Mouse (Mus musculus) lung, embryonic 14.5 days (tissue): ENCODE results near the gene Ccdc6. TPM values are rescaled to one million over a fixed set of nuclear protein-coding genes. Genes with fewer than 3 reads are reported as not detected.

Experiments used
- ATAC-seq: fragments of 200-750 bp; cut with Nextera tagmentation; 2 replicates; pipeline ENCODE4 v1.8.0; 2017; ENCODE audit warnings: mild to moderate bottlenecking, moderate TSS enrichment, moderate library complexity; ENCODE audit not compliant: insufficient read depth
- DNase-seq: peaks from one replicate; pipeline ENCODE4 v3.0.0-alpha.2; 2015
- H3K27ac ChIP-seq: fragments of 300-500 bp; sonication (generic); 2 replicates; pipeline ENCODE4 v1.5.1; 2014; ENCODE audit warnings: low read depth, mild to moderate bottlenecking, moderate library complexity
- H3K27me3 ChIP-seq: fragments of 300-500 bp; sonication (generic); 2 replicates; pipeline ENCODE4 v1.6.1; 2014; ENCODE audit warnings: low read length, control low read depth; ENCODE audit not compliant: insufficient read depth
- H3K36me3 ChIP-seq: fragments of 300-500 bp; sonication (generic); 2 replicates; pipeline ENCODE4 v1.6.1; 2014; ENCODE audit warnings: control low read depth; ENCODE audit not compliant: insufficient read depth
- H3K4me1 ChIP-seq: fragments of 300-500 bp; sonication (generic); 2 replicates; pipeline ENCODE4 v1.6.1; 2014; ENCODE audit warnings: antibody characterized with exemption, control low read depth; ENCODE audit not compliant: insufficient read depth
- H3K4me2 ChIP-seq: fragments of 300-500 bp; sonication (generic); 2 replicates; pipeline ENCODE4 v1.6.1; 2014; ENCODE audit warnings: mild to moderate bottlenecking
- H3K4me3 ChIP-seq: fragments of 300-500 bp; sonication (generic); 2 replicates; pipeline ENCODE4 v1.5.1; 2014; ENCODE audit warnings: low read depth, low read length
- H3K9ac ChIP-seq: fragments of 300-500 bp; sonication (generic); 2 replicates; pipeline ENCODE4 v1.6.1; 2014
- H3K9me3 ChIP-seq: fragments of 300-500 bp; sonication (generic); 2 replicates; pipeline ENCODE4 v1.6.1; 2016; ENCODE audit warnings: low read depth, low read length, control low read depth
- CTCF ChIP-seq: IDR thresholded peaks from 2 replicates; pipeline ENCODE4 v1.5.1; 2016; ENCODE audit warnings: antibody characterized with exemption, low read depth
- WGBS: fragments of 180-500 bp; shearing (Covaris S2); extraction: QIAGEN DNeasy Blood & Tissue Kit; methylation state at CpG from one replicate; pipeline ENCODE4 v1.1.7; 2014; 5-methylcytosine and 5-hydroxymethylcytosine counted together
- polyA plus RNA-seq: library from polyadenylated mRNA; unstranded; fragments of >200 nt; fragmentation: Nextera tagmentation; extraction: Ambion mirVana; gene quantifications from 2 replicates; pipeline ENCODE4 v1.2.1, GENCODE M21; 2014

Ccdc6 gene
- polyA plus RNA-seq, 1 experiment from 2014 or later = 21.9 TPM

DNA sequence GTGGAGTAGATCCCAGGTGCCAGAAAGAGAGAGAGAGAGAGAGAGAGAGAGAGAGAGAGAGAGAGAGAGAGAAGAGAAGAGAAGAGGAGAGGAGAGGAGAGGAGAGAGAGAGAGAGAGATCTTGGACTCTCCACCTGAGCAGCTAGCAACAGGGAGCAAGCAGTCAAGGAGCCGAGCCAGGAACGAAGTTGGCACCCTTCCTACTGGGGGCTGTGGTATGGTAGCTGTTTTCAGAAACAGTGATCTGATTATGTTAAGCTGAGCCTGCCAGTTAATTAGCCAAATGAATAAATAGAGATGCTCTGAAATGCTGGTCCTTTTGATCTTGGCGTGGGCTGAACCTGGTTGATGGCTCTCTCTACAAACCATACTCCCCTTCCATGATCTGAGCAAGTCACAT lies 31.7 kb upstream of the Ccdc6 start:
- no peak for ATAC-seq
- H3K9me3 ChIP-seq = no peaks in the 10 kb centered on the region
- H3K4me1 ChIP-seq = no peaks in the 10 kb centered on the region
- TF ChIP-seq CTCF = no peak
- H3K27me3 ChIP-seq = no peaks in the 10 kb centered on the region
- no peak overlapping the region for H3K27ac ChIP-seq
- H3K4me2 ChIP-seq = no peak overlapping the region
- no peaks in the 10 kb centered on the region for H3K36me3 ChIP-seq
- WGBS = 85% methylated on average over 3 of the region's 3 CpGs
- H3K9ac ChIP-seq = no peak overlapping the region
- H3K4me3 ChIP-seq = no peak overlapping the region
- DNase-seq = no peak

DNA sequence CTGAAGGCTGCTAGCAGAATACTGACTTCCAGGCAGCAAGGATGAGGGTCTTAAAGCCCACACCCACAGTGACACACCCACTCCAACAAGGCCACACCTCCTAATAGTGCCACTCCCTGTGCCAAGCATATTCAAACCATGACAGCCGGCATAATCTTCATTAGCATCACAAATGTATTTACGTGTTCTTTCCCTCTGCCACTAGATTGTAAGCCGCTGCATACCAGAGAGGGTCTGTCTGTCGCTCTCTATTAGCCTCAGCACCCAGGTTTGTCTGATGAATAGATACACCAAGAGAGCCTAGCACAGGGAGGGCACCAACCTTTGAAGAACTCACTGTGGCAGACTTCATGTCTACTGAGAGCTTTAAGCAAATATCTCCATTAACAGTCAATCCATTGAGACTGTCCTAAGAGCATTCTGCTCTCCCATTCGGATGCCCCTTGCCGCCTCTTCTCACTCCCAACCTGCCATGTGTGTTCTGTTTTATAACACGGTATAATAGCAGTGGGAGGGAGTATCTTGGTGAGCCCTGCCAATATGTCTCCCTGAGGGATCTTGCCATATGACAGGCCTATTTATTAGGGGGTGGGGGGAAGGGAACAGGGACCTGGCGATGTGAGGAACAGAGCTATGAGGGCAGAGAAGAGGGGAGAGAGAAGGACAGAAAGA lies 30.3 kb upstream of the Ccdc6 start:
- TF ChIP-seq CTCF = no peak
- Histone ChIP-seq H3K4me3 (no peak overlapping the region), H3K27me3 (no peaks in the 10 kb centered on the region), H3K36me3 (no peaks in the 10 kb centered on the region), H3K9me3 (no peaks in the 10 kb centered on the region), H3K4me2 (no peak overlapping the region), H3K9ac (no peak overlapping the region), H3K4me1 (no peaks in the 10 kb centered on the region), H3K27ac (no peak overlapping the region)
- DNase-seq (no peak), ATAC-seq (no peak)
- WGBS = 54% methylated on average over 8 of the region's 8 CpGs

DNA sequence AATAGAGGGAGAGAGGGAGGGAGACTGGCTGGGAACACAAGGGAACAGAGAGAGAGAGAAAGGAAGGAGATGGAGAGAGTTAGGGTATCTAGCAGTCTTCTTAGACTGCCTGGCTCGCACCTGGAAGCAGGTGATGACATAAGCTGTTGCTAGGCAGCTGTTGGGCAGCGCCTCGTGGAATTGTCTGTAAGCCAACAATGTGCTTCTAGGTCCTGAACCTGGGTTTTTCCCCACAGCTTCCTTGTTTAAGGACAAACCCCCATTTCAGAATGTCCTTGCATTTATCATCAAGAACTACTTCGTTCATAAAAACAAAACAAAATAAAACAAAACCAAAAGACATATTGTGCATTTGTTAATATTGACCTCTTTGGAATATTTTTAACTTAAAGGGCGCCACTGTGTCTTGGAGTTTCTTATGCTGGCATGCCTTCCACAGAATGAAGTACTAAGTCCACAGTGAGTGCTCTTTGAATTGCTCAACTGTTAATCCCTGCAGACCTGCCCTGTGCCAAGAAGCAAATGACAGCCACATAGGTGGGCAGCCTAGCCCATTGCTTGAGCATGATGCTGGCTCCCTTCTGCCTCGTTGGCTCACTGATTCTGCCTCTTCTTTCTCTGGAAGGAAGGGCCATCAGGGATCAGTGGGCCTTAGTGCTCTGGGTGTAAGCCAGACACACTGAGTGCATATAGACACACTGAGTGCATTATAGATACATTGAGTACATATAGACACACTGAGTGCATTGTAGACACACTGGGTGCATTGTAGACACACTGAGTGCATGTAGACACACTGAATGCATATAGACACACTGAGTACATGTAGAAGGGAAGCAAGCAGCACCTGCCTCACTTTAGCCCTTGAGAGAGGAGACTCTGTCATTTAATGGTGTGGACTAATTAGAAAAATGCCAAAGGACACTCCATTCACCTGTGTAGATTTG lies 29.5 kb upstream of the Ccdc6 start:
- DNase-seq (peak; percentile 14), ATAC-seq (no peak)
- no peaks in the 10 kb centered on the region for H3K27me3 ChIP-seq
- no peak overlapping the region for H3K4me2 ChIP-seq
- H3K9ac ChIP-seq = no peak overlapping the region
- H3K4me3 ChIP-seq = no peak overlapping the region
- no peaks in the 10 kb centered on the region for H3K36me3 ChIP-seq
- no peaks in the 10 kb centered on the region for H3K9me3 ChIP-seq
- H3K4me1 ChIP-seq = no peaks in the 10 kb centered on the region
- WGBS = 49% methylated on average over 6 of the region's 6 CpGs
- TF ChIP-seq CTCF = no peak
- H3K27ac ChIP-seq = no peak overlapping the region

DNA sequence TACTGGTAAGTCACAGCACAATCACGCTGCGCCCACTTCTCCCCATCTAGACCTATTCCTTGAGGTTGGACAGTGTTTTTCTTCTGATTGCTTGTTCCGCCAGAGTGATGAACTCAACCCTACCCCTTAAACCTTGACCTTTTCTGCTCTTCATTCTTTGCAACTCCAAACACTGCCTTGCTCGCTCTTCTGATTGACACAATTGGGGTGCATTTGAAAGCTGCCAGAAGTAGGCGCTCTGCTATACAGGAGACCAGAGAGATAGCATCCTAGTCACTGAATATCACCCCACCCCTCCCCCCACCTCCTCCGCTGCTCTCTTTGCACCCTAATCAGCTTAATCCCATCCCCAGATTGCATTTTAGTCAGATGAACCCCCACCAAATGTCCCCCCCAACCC lies 27.6 kb upstream of the Ccdc6 start:
- TF ChIP-seq CTCF = no peak
- no peaks in the 10 kb centered on the region for H3K36me3 ChIP-seq
- no peak overlapping the region for H3K4me2 ChIP-seq
- H3K27me3 ChIP-seq = no peaks in the 10 kb centered on the region
- no peaks in the 10 kb centered on the region for H3K9me3 ChIP-seq
- no peak overlapping the region for H3K4me3 ChIP-seq
- no peaks in the 10 kb centered on the region for H3K4me1 ChIP-seq
- ATAC-seq (no peak), DNase-seq (no peak)
- no peak overlapping the region for H3K27ac ChIP-seq
- WGBS = 37% methylated on average over 6 of the region's 6 CpGs
- no peak overlapping the region for H3K9ac ChIP-seq

DNA sequence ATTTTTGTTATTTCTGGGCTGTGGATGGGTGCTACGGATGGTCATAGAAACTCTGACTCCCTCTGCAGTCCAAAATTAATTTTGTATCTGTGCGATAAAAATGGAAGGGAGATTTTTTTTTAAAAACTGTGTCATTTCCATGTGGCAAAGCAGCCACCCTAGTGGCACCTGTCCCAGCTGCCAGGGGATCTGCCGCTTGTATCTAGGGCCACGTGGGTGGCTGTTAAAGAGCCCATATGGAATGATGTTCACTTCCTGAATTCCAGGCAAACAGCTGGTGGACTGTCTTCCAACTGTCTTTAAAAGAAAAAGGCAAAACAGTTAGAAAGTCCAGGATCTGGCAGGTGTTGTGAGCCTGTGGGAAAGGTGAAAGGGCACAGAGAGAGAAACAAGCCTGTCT lies 25.6 kb upstream of the Ccdc6 start:
- no peak overlapping the region for H3K9ac ChIP-seq
- ATAC-seq (no peak), DNase-seq (no peak)
- WGBS = 85% methylated on average over 4 of the region's 4 CpGs
- no peaks in the 10 kb centered on the region for H3K4me1 ChIP-seq
- TF ChIP-seq CTCF = no peak
- no peak overlapping the region for H3K4me2 ChIP-seq
- H3K4me3 ChIP-seq = no peak overlapping the region
- no peaks in the 10 kb centered on the region for H3K9me3 ChIP-seq
- H3K27ac ChIP-seq = no peak overlapping the region
- no peaks in the 10 kb centered on the region for H3K36me3 ChIP-seq
- H3K27me3 ChIP-seq = no peaks in the 10 kb centered on the region

DNA sequence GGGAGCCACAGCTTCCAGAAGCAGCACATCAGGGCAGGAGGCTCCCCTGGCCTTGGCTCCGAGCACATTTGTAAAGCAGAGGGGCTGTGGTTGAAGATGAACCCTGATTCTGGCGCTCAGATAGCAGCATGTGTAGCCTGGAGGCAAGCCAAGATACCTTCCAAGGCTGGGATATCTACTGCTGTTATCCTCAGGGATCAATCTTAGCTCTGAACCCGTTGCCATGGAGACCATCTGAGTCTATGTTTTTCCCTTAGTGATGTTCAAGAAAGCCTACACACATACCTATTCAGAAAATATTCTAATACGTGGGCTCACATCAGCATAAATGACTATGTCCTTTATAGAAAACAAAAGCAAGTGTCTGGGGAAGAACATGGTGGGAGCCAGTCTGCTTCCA lies 19.5 kb upstream of the Ccdc6 start:
- H3K27me3 ChIP-seq = no peaks in the 10 kb centered on the region
- H3K4me3 ChIP-seq = no peak overlapping the region
- no peak for DNase-seq
- H3K4me1 ChIP-seq = 0 out of 2 replicates have a peak, but pooled peaks cover 3% of the 10 kb centered on the region
- ATAC-seq = no peak
- no peak overlapping the region for H3K4me2 ChIP-seq
- H3K9ac ChIP-seq = no peak overlapping the region
- no peaks in the 10 kb centered on the region for H3K9me3 ChIP-seq
- WGBS = 66% methylated on average over 4 of the region's 4 CpGs
- TF ChIP-seq CTCF = no peak
- no peaks in the 10 kb centered on the region for H3K36me3 ChIP-seq
- H3K27ac ChIP-seq = no peak overlapping the region

DNA sequence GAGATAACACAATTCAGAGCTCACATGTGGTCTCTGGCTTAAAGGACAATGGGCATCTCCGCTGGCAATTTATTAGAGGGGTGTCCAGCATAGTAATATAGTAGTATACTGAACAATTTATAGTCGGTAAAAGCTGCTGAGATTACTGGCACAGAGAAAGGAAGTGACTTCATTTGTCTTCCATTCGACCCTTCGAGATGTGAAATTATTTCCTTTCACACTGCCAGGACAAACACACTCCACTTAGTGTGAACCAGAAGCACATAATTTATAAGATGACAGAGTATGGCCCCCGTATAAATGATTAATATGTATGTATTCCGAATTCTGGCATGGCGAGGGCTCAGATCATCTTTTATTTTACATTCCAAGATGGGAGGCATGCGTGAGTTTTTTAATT lies 16.0 kb upstream of the Ccdc6 start:
- Histone ChIP-seq H3K36me3 (no peaks in the 10 kb centered on the region), H3K27ac (peak overlapping the region; percentile 26; the same call in 1 of the 2 replicates), H3K27me3 (no peaks in the 10 kb centered on the region), H3K4me2 (no peak overlapping the region; the same call in 1 of the 2 replicates), H3K9ac (no peak overlapping the region), H3K4me1 (peaks cover 10% of the 10 kb centered on the region; the same call in 1 of the 2 replicates), H3K4me3 (no peak overlapping the region), H3K9me3 (no peaks in the 10 kb centered on the region)
- TF ChIP-seq CTCF = no peak
- ATAC-seq = no peak
- 37% methylated on average over 8 of the region's 8 CpGs for WGBS
- DNase-seq = peak; percentile 24
